Mouse (Mus musculus) MEL (cell line): Measurements from ENCODE around the gene Ncam1. TPM values are rescaled to one million over a fixed set of nuclear protein-coding genes. Genes with fewer than 3 reads are reported as not detected.
A peak's percentile ranks its signal among the peaks of the same experiment; 100 is the strongest.

Experiments
- DNase-seq: peaks from one replicate; pipeline ENCODE4 v3.0.0; 2011; ENCODE audit warnings: low read depth, low spot score
- H3K27ac ChIP-seq: 2 replicates; pipeline ENCODE4 v1.5.1; 2012; ENCODE audit warnings: low read depth, mild to moderate bottlenecking, control low read depth, low read length, moderate library complexity; ENCODE audit not compliant: control insufficient read depth
- H3K27me3 ChIP-seq, 2 experiments: fragments of 150-350 bp in 1 of 2; sonication (generic) in 1 of 2; 2 replicates each; pipeline ENCODE4 v1.6.1; 2012; ENCODE audit warnings: low read length in 2 of 2, mild to moderate bottlenecking in 2 of 2, improper control_type of control experiment in 1 of 2, moderate library complexity in 1 of 2; ENCODE audit not compliant: insufficient read depth in 2 of 2, control insufficient read depth in 1 of 2
- H3K36me3 ChIP-seq, 2 experiments: 2 replicates each; pipeline ENCODE4 v1.6.1; 2012 to 2014; ENCODE audit warnings: low read length in 2 of 2, improper control_type of control experiment in 1 of 2, inconsistent platforms in 1 of 2, mild to moderate bottlenecking in 1 of 2; ENCODE audit not compliant: insufficient read depth in 2 of 2, control insufficient read depth in 1 of 2
- H3K4me1 ChIP-seq, 2 experiments: fragments of 150-350 bp in 1 of 2; sonication (generic) in 1 of 2; 2 replicates each; pipeline ENCODE4 v1.6.1; 2012; ENCODE audit warnings: low read length in 2 of 2, improper control_type of control experiment in 1 of 2, mild to moderate bottlenecking in 1 of 2; ENCODE audit not compliant: insufficient read depth in 2 of 2, control insufficient read depth in 1 of 2
- H3K4me3 ChIP-seq, 2 experiments: fragments of 150-350 bp in 1 of 2; sonication (generic) in 1 of 2; 2 replicates each; pipeline ENCODE4 v1.5.1; 2012; ENCODE audit warnings: low read depth in 2 of 2, low read length in 2 of 2, mild to moderate bottlenecking in 2 of 2, moderate library complexity in 2 of 2, control low read depth in 1 of 2, improper control_type of control experiment in 1 of 2; ENCODE audit not compliant: control insufficient read depth in 1 of 2, insufficient read depth in 1 of 2
- H3K79me2 ChIP-seq: 2 replicates; pipeline ENCODE4 v1.6.1; 2012; ENCODE audit warnings: mild to moderate bottlenecking, low read length, moderate library complexity; ENCODE audit not compliant: control insufficient read depth, poor library complexity, insufficient read depth
- H3K9ac ChIP-seq: 2 replicates; pipeline ENCODE4 v1.6.1; 2012; ENCODE audit warnings: low read depth, mild to moderate bottlenecking, control low read depth, low read length, moderate library complexity; ENCODE audit not compliant: control insufficient read depth, poor library complexity, severe bottlenecking
- H3K9me3 ChIP-seq: fragments of 150-350 bp; sonication (generic); replicated peaks from 2 replicates; pipeline ENCODE4 v1.6.1; 2012; ENCODE audit warnings: mild to moderate bottlenecking, low read length, improper control_type of control experiment, moderate library complexity; ENCODE audit not compliant: insufficient read depth
- CHD2 ChIP-seq: IDR thresholded peaks from 2 replicates; pipeline ENCODE4 v1.6.1; 2011; ENCODE audit warnings: low read length, improper control_type of control experiment
- CTCF ChIP-seq, 3 experiments: IDR thresholded peaks in 2 of 3; conservative IDR thresholded peaks in 1 of 3; 2 replicates each; pipeline ENCODE4 v1.5.1; 2011 to 2012; ENCODE audit warnings: low read length in 3 of 3, low read depth in 2 of 3, mild to moderate bottlenecking in 2 of 3, improper control_type of control experiment in 1 of 3, inconsistent platforms in 1 of 3, mixed read lengths in 1 of 3, moderate library complexity in 1 of 3; ENCODE audit not compliant: control insufficient read depth in 1 of 3, insufficient read depth in 1 of 3, poor library complexity in 1 of 3, severe bottlenecking in 1 of 3
- EP300 ChIP-seq, 2 experiments: IDR thresholded peaks; 2 replicates each; pipeline ENCODE4 v1.6.1; 2011; ENCODE audit warnings: improper control_type of control experiment in 2 of 2, low read length in 2 of 2, low read depth in 1 of 2, mild to moderate bottlenecking in 1 of 2
- ETS1 ChIP-seq: IDR thresholded peaks from 2 replicates; pipeline ENCODE4 v1.6.1; 2012; ENCODE audit warnings: low read depth, mild to moderate bottlenecking, inconsistent platforms, low read length, improper control_type of control experiment, moderate library complexity
- GABPA ChIP-seq: IDR thresholded peaks from 2 replicates; pipeline ENCODE4 v1.6.1; 2012; ENCODE audit warnings: low read depth, mild to moderate bottlenecking, inconsistent platforms, low read length, improper control_type of control experiment, moderate library complexity
- MAX ChIP-seq: IDR thresholded peaks from 2 replicates; pipeline ENCODE4 v1.6.1; 2011; ENCODE audit warnings: low read length, improper control_type of control experiment
- MEF2A ChIP-seq: IDR thresholded peaks from 2 replicates; pipeline ENCODE4 v1.6.1; 2014; ENCODE audit warnings: low read depth, mild to moderate bottlenecking, inconsistent platforms, low read length, improper control_type of control experiment; ENCODE audit not compliant: poor library complexity, insufficient replicate concordance, severe bottlenecking; ENCODE audit errors: extremely low read depth
- MYB ChIP-seq: IDR thresholded peaks from 2 replicates; pipeline ENCODE4 v1.6.1; 2011; ENCODE audit warnings: mild to moderate bottlenecking, low read depth, low read length, improper control_type of control experiment
- NELFE ChIP-seq: IDR thresholded peaks from 2 replicates; pipeline ENCODE4 v1.6.1; 2011; ENCODE audit warnings: low read depth, low read length, improper control_type of control experiment
- NRF1 ChIP-seq: IDR thresholded peaks from 2 replicates; pipeline ENCODE4 v1.6.1; 2014; ENCODE audit warnings: low read depth, mild to moderate bottlenecking, inconsistent platforms, low read length, improper control_type of control experiment, moderate library complexity; ENCODE audit not compliant: poor library complexity, insufficient read depth, severe bottlenecking
- RAD21 ChIP-seq: IDR thresholded peaks from 2 replicates; pipeline ENCODE4 v1.6.1; 2011; ENCODE audit warnings: mild to moderate bottlenecking, low read depth, low read length, improper control_type of control experiment
- RCOR1 ChIP-seq: IDR thresholded peaks from 2 replicates; pipeline ENCODE4 v1.6.1; 2012; ENCODE audit warnings: low read depth, mild to moderate bottlenecking, inconsistent platforms, low read length, improper control_type of control experiment
- SIN3A ChIP-seq: IDR thresholded peaks from 2 replicates; pipeline ENCODE4 v1.6.1; 2012; ENCODE audit warnings: low read length, improper control_type of control experiment, inconsistent platforms
- SMC3 ChIP-seq: IDR thresholded peaks from 2 replicates; pipeline ENCODE4 v1.6.1; 2011; ENCODE audit warnings: low read depth, low read length, improper control_type of control experiment
- TAL1 ChIP-seq: IDR thresholded peaks from 2 replicates; pipeline ENCODE4 v1.6.1; 2012; ENCODE audit warnings: mild to moderate bottlenecking, inconsistent platforms, low read length, moderate library complexity, mixed read lengths
- UBTF ChIP-seq: IDR thresholded peaks from 2 replicates; pipeline ENCODE4 v1.6.1; 2012; ENCODE audit warnings: low read depth, mild to moderate bottlenecking, inconsistent platforms, low read length, improper control_type of control experiment, moderate library complexity, borderline replicate concordance; ENCODE audit not compliant: insufficient read depth
- ZC3H11A ChIP-seq: IDR thresholded peaks from 2 replicates; pipeline ENCODE4 v1.6.1; 2012; ENCODE audit warnings: low read depth, mild to moderate bottlenecking, inconsistent platforms, low read length, improper control_type of control experiment
- polyA plus RNA-seq, 2 experiments: library from polyadenylated mRNA; stranded (reverse) in 1 of 2; unstranded in 1 of 2; fragments of >175 nt in 1 of 2; fragments of >200 nt in 1 of 2; gene quantifications; 2 replicates each; pipeline versions ENCODE4 v1.2.1 to v1.2.4; 2012; ENCODE audit warnings: low replicate concordance in 2 of 2, low read depth in 1 of 2; ENCODE audit not compliant: insufficient read length in 2 of 2, insufficient read depth in 1 of 2, missing spikeins in 1 of 2
- total RNA-seq: library from RNA; depleted of rRNA; stranded (reverse); fragments of 300-350 nt; gene quantifications from 2 replicates; pipeline ENCODE4 v1.2.3, GENCODE M21; 2012

The Ncam1 gene
- total and polyA plus RNA-seq, 3 experiments, result not detected

GRCm38 (mm10) chr9:49493979-49494649, 304.6 kb downstream of the Ncam1 start:
- Histone ChIP-seq H3K27me3 (no peaks in the 10 kb centered on the region; a peak in 1 of 4 replicates), H3K27ac (no peak overlapping the region), H3K79me2 (no peaks in the 10 kb centered on the region), H3K9ac (no peak overlapping the region), H3K4me3 (no peak overlapping the region), H3K9me3 (no peaks in the 10 kb centered on the region), H3K36me3 (no peaks in the 10 kb centered on the region), H3K4me1 (no peaks in the 10 kb centered on the region)
- TF ChIP-seq RAD21, result peak; percentile 87
- TF ChIP-seq CTCF (IDR thresholded peaks at IDR 0.05 in 2 of 3, conservative IDR thresholded peaks at IDR 0.05 in 1 of 3; ENCODE audit: control insufficient read depth in 1 of 3, insufficient read depth in 1 of 3, low read depth in 2 of 3, low read length in 3 of 3, poor library complexity in 1 of 3, severe bottlenecking in 1 of 3), result peak; percentile 58 to 82 (median 65)
- TF ChIP-seq SMC3, result peak; percentile 71
- TF ChIP-seq CHD2, result no peak
- peak; percentile 57; the same call in 1 of the 2 replicates for TF ChIP-seq ZC3H11A
- DNase-seq, result peak; percentile 63

GRCm38 (mm10) chr9:49490609-49491008, 308.1 kb downstream of the Ncam1 start:
- TF ChIP-seq CTCF (IDR thresholded peaks at IDR 0.05 in 2 of 3, conservative IDR thresholded peaks at IDR 0.05 in 1 of 3; ENCODE audit: control insufficient read depth in 1 of 3, insufficient read depth in 1 of 3, low read depth in 2 of 3, low read length in 3 of 3, poor library complexity in 1 of 3, severe bottlenecking in 1 of 3), result no peak
- TF ChIP-seq SIN3A, result no peak
- TF ChIP-seq EP300 (IDR thresholded peaks at IDR 0.05; ENCODE audit: low read depth in 1 of 2, low read length in 2 of 2), result no peak
- TF ChIP-seq MEF2A, result no peak
- TF ChIP-seq MYB, result no peak
- no peak for TF ChIP-seq UBTF
- no peak for TF ChIP-seq MAX
- no peak for TF ChIP-seq GABPA
- no peak for TF ChIP-seq TAL1
- TF ChIP-seq ETS1, result no peak
- TF ChIP-seq NRF1, result no peak
- TF ChIP-seq RCOR1, result no peak
- no peak for TF ChIP-seq NELFE
- Histone ChIP-seq H3K9me3 (no peaks in the 10 kb centered on the region), H3K36me3 (peaks cover 0 to 15% of the 10 kb centered on the region in 2 experiments; a peak in 2 of 4 replicates), H3K79me2 (no peaks in the 10 kb centered on the region), H3K4me1 (peaks cover 0 to 16% of the 10 kb centered on the region in 2 experiments; a peak in 2 of 4 replicates), H3K4me3 (no peak overlapping the region), H3K27me3 (no peaks in the 10 kb centered on the region), H3K27ac (no peak overlapping the region), H3K9ac (no peak overlapping the region)
- no peak for DNase-seq
